Mouse (Mus musculus) forebrain, embryonic 14.5 days (tissue): ENCODE data around the gene Pax8. TPM values are rescaled to one million over a fixed set of nuclear protein-coding genes. Genes with fewer than 3 reads are reported as not detected.

Experiments used
- ATAC-seq: fragments of 200-750 bp; cut with Nextera tagmentation; 2 replicates; pipeline ENCODE4 v1.8.0; 2017; ENCODE audit warnings: mild to moderate bottlenecking, moderate library complexity
- DNase-seq: peaks from one replicate; pipeline ENCODE4 v3.0.0-alpha.2; 2015; ENCODE audit warnings: low spot score
- H3K27ac ChIP-seq: fragments of 300-500 bp; sonication (generic); 2 replicates; pipeline ENCODE4 v1.5.1; 2014; ENCODE audit warnings: low read depth, mild to moderate bottlenecking, control low read depth, low read length, moderate library complexity
- H3K27me3 ChIP-seq: fragments of 300-500 bp; sonication (generic); replicated peaks from 2 replicates; pipeline ENCODE4 v1.6.1; 2014; ENCODE audit warnings: low read length, control low read depth, mixed read lengths; ENCODE audit not compliant: control insufficient read depth, insufficient read depth
- H3K36me3 ChIP-seq: fragments of 300-500 bp; sonication (generic); 2 replicates; pipeline ENCODE4 v1.6.1; 2014; ENCODE audit warnings: low read length, control low read depth; ENCODE audit not compliant: control insufficient read depth, insufficient read depth
- H3K4me1 ChIP-seq: fragments of 300-500 bp; sonication (generic); 2 replicates; pipeline ENCODE4 v1.6.1; 2014; ENCODE audit warnings: antibody characterized with exemption, low read length, control low read depth; ENCODE audit not compliant: control insufficient read depth, insufficient read depth
- H3K4me2 ChIP-seq: fragments of 300-500 bp; sonication (generic); 2 replicates; pipeline ENCODE4 v1.6.1; 2014; ENCODE audit warnings: mild to moderate bottlenecking, control low read depth, low read length
- H3K4me3 ChIP-seq: fragments of 300-500 bp; sonication (generic); 2 replicates; pipeline ENCODE4 v1.5.1; 2014; ENCODE audit warnings: low read depth, low read length, control low read depth
- H3K9ac ChIP-seq: fragments of 300-500 bp; sonication (generic); 2 replicates; pipeline ENCODE4 v1.6.1; 2014; ENCODE audit warnings: mild to moderate bottlenecking, low read length, control low read depth, moderate library complexity
- H3K9me3 ChIP-seq: fragments of 300-500 bp; sonication (generic); replicated peaks from 2 replicates; pipeline ENCODE4 v1.6.1; 2016; ENCODE audit warnings: low read length, control low read depth, mixed read lengths; ENCODE audit not compliant: control insufficient read depth
- WGBS: fragments of 180-500 bp; shearing (Covaris S2); extraction: QIAGEN DNeasy Blood & Tissue Kit; methylation state at CpG from one replicate; pipeline ENCODE4 v1.1.7; 2014; 5-methylcytosine and 5-hydroxymethylcytosine counted together
- polyA plus RNA-seq: library from polyadenylated mRNA; unstranded; fragments of >200 nt; fragmentation: Nextera tagmentation; extraction: Ambion mirVana; gene quantifications from 2 replicates; pipeline ENCODE4 v1.2.1, GENCODE M21; 2014

The Pax8 gene
- polyA plus RNA-seq, 1 experiment from 2014 or later = not detected

DNA sequence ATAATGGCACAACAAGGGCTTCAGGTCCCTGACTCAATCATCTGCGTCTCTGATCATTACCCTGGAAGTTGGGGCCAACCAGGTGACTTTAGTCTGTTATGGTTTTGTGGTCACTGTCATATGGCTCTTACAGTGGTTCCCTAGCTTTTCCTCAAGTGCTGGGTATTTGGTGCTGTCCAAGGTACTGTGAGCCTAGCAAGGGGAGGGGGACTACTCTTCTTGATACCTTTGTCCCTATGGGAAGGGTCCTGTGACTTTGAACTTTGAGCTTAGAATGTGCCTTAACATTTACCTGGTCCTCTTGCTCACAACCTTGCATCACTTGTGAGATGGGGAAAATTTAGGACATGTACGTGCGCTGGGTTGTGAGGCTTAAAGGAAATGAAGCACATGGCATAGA, 13.3 kb upstream of the Pax8 start:
- no peaks in the 10 kb centered on the region for H3K27me3 ChIP-seq

DNA sequence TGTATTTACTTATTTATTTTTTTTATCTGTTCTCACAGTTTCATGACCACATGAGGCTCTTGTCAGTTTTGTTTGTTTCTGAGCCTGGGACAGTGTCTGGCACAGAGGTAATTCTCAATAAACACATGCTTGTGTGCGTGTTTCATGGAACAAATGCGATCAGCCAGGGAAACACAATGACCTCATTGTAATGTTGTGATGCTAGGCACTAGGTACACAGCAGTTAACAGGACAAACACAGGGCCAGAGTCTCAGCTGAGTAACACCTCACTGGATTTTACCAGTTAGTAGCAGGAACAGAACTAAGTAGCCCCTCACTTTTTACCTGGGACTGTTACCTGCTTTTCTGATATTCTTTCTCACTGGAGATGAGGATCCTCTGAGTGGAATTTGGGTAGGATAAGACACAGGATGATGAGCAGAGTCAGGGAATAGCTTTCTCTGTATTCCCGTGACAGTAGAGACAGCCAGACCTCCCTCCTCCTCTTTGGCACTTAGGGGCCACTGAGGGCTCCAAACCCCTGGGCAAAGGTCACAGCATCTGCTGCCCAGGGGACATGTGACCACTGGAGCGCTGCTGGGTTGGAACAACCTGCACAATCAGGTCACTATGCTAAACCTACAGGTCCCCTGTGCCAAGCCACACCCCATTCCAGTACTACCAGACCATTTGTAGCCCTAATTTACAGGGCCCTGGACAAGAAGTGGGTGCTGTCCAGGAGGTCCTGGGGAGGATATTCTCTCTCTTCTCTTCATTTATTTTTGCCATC, 11.8 kb upstream of the Pax8 start:
- H3K27me3 ChIP-seq = no peaks in the 10 kb centered on the region
- H3K4me3 ChIP-seq = no peak overlapping the region
- H3K9ac ChIP-seq = no peak overlapping the region
- ATAC-seq = no peak
- H3K4me2 ChIP-seq = no peak overlapping the region
- 76% methylated on average over 4 of the region's 4 CpGs for WGBS
- no peaks in the 10 kb centered on the region for H3K36me3 ChIP-seq
- no peaks in the 10 kb centered on the region for H3K4me1 ChIP-seq
- no peak overlapping the region for H3K27ac ChIP-seq
- DNase-seq = no peak
- no peaks in the 10 kb centered on the region for H3K9me3 ChIP-seq

More for the DNA sequence above, 13.3 kb upstream of the Pax8 start:
- Histone ChIP-seq H3K4me2 (no peak overlapping the region), H3K27ac (no peak overlapping the region), H3K4me1 (no peaks in the 10 kb centered on the region), H3K4me3 (no peak overlapping the region), H3K9me3 (no peaks in the 10 kb centered on the region), H3K36me3 (no peaks in the 10 kb centered on the region), H3K9ac (no peak overlapping the region)
- DNase-seq (no peak), ATAC-seq (no peak)
- 66% methylated on average over 3 of the region's 3 CpGs for WGBS

GRCm38 (mm10) chr2:24485398-24485797, 10.0 kb upstream of the Pax8 start:
- no peaks in the 10 kb centered on the region for H3K4me1 ChIP-seq
- no peaks in the 10 kb centered on the region for H3K27me3 ChIP-seq
- H3K36me3 ChIP-seq = no peaks in the 10 kb centered on the region
- no peak overlapping the region for H3K9ac ChIP-seq
- DNase-seq (no peak), ATAC-seq (no peak)
- no peaks in the 10 kb centered on the region for H3K9me3 ChIP-seq
- H3K4me2 ChIP-seq = no peak overlapping the region
- no peak overlapping the region for H3K4me3 ChIP-seq
- 94% methylated on average over 4 of the region's 4 CpGs for WGBS
- H3K27ac ChIP-seq = no peak overlapping the region

DNA sequence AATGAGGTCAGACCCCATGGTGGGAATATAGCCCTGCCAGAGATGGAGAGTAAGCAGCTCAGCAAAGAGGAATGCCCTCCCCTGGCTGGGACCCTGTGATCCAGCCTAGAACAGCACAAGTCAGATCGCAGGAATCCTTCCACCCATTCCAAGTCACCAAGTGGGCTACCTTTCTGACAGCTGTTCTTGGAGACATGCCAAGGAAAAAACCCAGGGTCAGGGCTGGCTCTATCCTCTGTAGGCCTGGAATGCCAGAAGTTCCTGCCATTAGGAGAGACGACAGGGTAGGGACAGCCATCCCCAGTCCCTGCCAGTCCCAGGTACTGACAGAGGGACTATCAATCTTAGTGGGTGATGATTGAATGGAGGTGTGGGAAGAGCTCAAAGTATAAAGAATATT, 4.5 kb upstream of the Pax8 start:
- no peak for ATAC-seq
- no peak overlapping the region for H3K4me3 ChIP-seq
- H3K9me3 ChIP-seq = no peaks in the 10 kb centered on the region
- H3K36me3 ChIP-seq = no peaks in the 10 kb centered on the region
- H3K4me2 ChIP-seq = no peak overlapping the region
- H3K27me3 ChIP-seq = peaks cover 24% of the 10 kb centered on the region
- DNase-seq = no peak
- H3K27ac ChIP-seq = no peak overlapping the region
- no peak overlapping the region for H3K9ac ChIP-seq
- WGBS = 53% methylated on average over 2 of the region's 2 CpGs
- peaks cover 4% of the 10 kb centered on the region; the same call in 1 of the 2 replicates for H3K4me1 ChIP-seq

GRCm38 (mm10) chr2:24479151-24479550, 3.8 kb upstream of the Pax8 start:
- DNase-seq (no peak), ATAC-seq (no peak)
- Histone ChIP-seq H3K27me3 (peaks cover 32% of the 10 kb centered on the region), H3K4me2 (no peak overlapping the region), H3K4me1 (peaks cover 4% of the 10 kb centered on the region; the same call in 1 of the 2 replicates), H3K9me3 (no peaks in the 10 kb centered on the region), H3K27ac (no peak overlapping the region), H3K4me3 (no peak overlapping the region), H3K9ac (no peak overlapping the region), H3K36me3 (no peaks in the 10 kb centered on the region)
- WGBS = 0% methylated on average over 1 of the region's 1 CpGs

- Histone ChIP-seq H3K9ac (no peak overlapping the region), H3K4me2 (no peak overlapping the region), H3K4me1 (peaks cover 4% of the 10 kb centered on the region; the same call in 1 of the 2 replicates), H3K27me3 (peaks cover 37% of the 10 kb centered on the region), H3K36me3 (no peaks in the 10 kb centered on the region), H3K4me3 (no peak overlapping the region), H3K9me3 (no peaks in the 10 kb centered on the region), H3K27ac (no peak overlapping the region)
- 32% methylated on average over 4 of the region's 4 CpGs for WGBS
- ATAC-seq (no peak), DNase-seq (no peak)
Measured at GRCm38 (mm10) chr2:24478611-24479010, 3.2 kb upstream of the Pax8 start.

DNA sequence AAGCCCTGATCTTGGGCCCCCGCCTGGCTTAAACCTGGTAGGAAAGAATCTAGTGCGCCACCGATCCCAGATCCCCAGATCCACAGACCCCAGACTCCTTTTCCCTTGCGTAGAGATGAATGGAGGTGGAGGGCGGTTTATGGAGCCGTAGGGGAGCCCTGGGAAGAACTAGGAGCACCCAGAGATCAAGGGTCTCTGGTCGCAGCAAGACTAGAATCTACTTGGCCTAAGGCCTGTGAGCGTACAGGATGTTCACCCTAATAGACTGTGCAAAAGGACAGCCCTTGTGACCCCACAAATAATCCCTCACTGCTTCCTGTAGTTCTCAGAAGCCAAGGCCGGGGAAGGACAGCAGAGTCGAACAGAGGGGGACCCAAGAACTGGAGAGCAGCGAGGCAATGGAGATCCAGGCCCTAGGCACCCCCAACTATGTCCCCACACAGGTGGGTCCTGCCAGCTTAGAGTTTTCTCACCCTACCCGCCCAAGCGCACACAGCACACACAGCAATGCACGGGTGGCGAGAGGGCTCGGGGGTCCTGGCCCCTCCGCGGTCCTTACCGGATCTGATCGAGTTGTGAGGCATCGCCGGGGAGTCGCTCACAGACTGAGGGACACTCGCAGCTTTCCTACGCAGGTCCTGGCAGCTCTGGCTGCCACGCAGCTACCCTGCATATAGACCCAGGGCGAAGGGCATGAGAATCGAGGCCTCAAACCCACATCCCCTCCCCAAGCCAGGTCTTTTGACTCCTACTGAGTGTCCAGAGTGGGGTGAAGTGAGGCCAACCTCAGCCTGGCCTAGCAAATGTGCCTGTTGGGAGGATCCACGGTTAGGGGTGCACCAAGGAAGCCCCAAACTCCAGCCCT, 653 bp downstream of the Pax8 start:
- Histone ChIP-seq H3K9ac (no peak overlapping the region), H3K27ac (no peak overlapping the region), H3K9me3 (no peaks in the 10 kb centered on the region), H3K27me3 (peaks cover 57% of the 10 kb centered on the region), H3K36me3 (no peaks in the 10 kb centered on the region), H3K4me1 (peaks cover 4% of the 10 kb centered on the region; the same call in 1 of the 2 replicates), H3K4me2 (peak overlapping the region; percentile 43), H3K4me3 (peak overlapping the region; percentile 15; the same call in 1 of the 2 replicates)
- no peak for DNase-seq
- ATAC-seq = no peak
- 10% methylated on average over 29 of the region's 29 CpGs for WGBS

DNA sequence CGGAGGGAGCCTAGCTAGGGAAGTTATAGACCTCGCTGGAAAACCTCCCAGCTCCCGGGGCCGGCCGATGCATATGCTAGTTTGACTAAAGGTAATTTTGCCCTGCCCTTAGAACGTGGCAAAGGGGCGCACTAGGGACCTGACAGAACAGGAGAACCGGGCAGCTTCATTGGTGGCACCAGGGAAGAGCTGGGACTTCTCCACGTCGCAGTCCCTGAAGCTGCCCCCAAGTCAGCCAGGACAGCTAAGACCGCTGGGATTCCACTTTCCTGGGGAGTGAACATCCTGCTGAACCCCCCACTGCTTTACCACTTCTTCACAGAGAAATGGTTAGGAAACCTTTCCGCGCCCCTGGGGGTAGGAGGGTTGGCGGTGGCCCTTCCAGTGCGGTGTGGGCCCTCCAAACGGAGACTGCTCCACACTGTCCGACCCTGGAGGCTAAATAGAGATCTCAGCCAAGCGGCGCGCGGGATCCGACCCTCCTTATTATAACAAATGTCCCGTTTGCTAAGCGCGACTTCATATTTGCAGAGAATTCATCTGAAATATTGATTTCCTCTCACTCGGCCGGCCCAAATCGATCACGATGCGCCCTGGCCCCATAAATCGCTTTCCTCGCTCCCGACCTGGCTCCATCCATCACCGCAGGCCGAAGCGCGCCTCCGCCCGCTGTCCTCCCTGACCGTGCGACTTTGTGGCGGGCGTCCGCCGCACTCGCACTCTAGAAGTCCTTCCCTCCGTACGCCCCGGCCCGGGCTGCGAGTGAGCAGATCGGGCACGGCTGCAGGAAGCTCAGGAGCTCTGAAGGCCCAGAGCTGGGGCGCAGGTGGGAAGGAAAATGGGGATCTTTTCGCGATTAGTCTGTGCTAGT, 1.5 kb downstream of the Pax8 start:
- H3K36me3 ChIP-seq = no peaks in the 10 kb centered on the region
- H3K9ac ChIP-seq = peak overlapping the region; percentile 17; the same call in 1 of the 2 replicates
- ATAC-seq (peak; percentile 42; the same call in 1 of the 2 replicates), DNase-seq (no peak)
- H3K4me2 ChIP-seq = peak overlapping the region; percentile 43
- no peaks in the 10 kb centered on the region for H3K9me3 ChIP-seq
- H3K4me3 ChIP-seq = peak overlapping the region; percentile 15
- WGBS = under 1% methylated on average over 56 of the region's 56 CpGs
- H3K27me3 ChIP-seq = peaks cover 58% of the 10 kb centered on the region
- no peak overlapping the region for H3K27ac ChIP-seq
- no peaks in the 10 kb centered on the region; the same call in 1 of the 2 replicates for H3K4me1 ChIP-seq
